Mouse (Mus musculus): ENCODE measurements around the gene Fcrl1. TPM values are rescaled to one million over a fixed set of nuclear protein-coding genes. Genes with fewer than 3 reads are reported as not detected.
"Not testable (repeated sequence)": the region's sequence is repeated elsewhere in the genome, so short reads cannot be mapped to it uniquely, and the experiment has no call there.

The Fcrl1 gene
- total and polyA plus RNA-seq, 2 experiments from 2014 or later, result 0.22 TPM; not detected in 1

DNA sequence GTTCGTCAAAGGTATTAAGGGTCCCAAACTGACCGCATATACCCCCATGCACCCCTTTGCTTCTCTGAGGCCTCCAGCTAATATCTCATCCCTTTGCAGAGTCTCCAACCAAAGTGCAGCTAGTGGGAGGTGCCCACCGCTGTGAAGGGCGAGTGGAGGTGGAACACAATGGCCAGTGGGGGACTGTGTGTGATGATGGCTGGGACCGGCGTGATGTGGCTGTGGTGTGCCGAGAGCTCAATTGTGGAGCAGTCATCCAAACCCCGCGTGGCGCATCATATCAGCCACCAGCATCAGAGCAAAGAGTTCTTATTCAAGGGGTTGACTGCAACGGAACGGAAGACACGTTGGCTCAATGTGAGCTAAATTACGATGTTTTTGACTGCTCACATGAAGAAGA, 10.5 kb upstream of the Fcrl1 start:
- H3K4me1 ChIP-seq (ENCODE audit: insufficient read depth, low read length), result no peaks in the 10 kb centered on the region

DNA sequence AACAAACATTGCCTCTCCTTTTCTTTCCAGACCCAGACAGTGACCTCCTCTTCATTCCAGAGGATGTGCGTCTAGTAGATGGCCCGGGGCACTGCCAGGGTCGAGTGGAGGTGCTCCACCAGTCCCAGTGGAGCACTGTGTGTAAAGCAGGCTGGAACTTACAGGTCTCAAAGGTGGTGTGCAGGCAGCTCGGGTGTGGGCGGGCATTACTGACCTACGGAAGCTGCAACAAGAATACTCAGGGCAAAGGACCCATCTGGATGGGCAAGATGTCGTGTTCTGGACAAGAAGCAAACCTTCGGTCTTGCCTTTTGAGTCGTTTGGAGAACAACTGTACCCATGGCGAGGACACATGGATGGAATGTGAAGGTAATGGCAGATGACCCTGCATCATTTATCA, 8.7 kb upstream of the Fcrl1 start:
- no peak for ATAC-seq (ENCODE audit: low FRiP score)
- no peak overlapping the region for H3K4me3 ChIP-seq (ENCODE audit: low read depth, low read length)

More for the DNA sequence above, 10.5 kb upstream of the Fcrl1 start:
- TF ChIP-seq CTCF (IDR thresholded peaks at IDR 0.05), result no peak
- H3K9ac ChIP-seq (replicated peaks; ENCODE audit: low read length, poor library complexity, severe bottlenecking), result no peak overlapping the region
- no peak overlapping the region for H3K4me2 ChIP-seq (ENCODE audit: low read depth, low read length, poor library complexity, severe bottlenecking)
- no peaks in the 10 kb centered on the region for H3K36me3 ChIP-seq (ENCODE audit: insufficient read depth, low read length)
- no peak for DNase-seq (ENCODE audit: low spot score)
- 94% methylated on average over 14 of the region's 14 CpGs for WGBS
- no peak for ATAC-seq (ENCODE audit: low FRiP score)
- H3K27ac ChIP-seq (ENCODE audit: low read depth, low read length), result no peak overlapping the region
- H3K9me3 ChIP-seq (ENCODE audit: low read length), result no peaks in the 10 kb centered on the region
- no peak overlapping the region for H3K4me3 ChIP-seq (ENCODE audit: low read depth, low read length)
- no peaks in the 10 kb centered on the region for H3K27me3 ChIP-seq (ENCODE audit: insufficient read depth, low read length)

DNA sequence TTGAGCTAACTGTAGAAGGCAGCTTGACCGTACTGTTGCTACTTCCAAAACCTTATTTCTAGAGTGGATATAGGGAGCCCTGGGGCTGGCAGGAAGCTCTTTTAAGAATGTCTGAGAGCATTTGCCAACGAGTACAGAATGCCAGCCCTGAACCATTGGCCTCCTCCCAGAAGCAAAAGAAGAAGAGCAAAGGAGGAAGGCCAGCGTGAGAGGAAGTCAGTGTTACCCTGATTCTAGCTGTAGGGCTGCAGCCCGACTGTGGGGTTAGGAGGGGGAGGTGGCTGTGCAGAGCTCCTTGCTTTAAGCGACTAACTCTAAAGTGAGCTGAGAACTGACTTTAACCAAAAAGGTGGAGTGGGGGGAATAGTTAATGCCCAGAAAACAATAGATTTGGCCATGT, 7.0 kb upstream of the Fcrl1 start:
- H3K9ac ChIP-seq (replicated peaks; ENCODE audit: low read length, poor library complexity, severe bottlenecking), result no peak overlapping the region
- H3K4me1 ChIP-seq (ENCODE audit: insufficient read depth, low read length), result no peaks in the 10 kb centered on the region
- DNase-seq (ENCODE audit: low spot score), result no peak
- H3K36me3 ChIP-seq (ENCODE audit: insufficient read depth, low read length), result no peaks in the 10 kb centered on the region
- no peak for ATAC-seq (ENCODE audit: low FRiP score)
- H3K27me3 ChIP-seq (ENCODE audit: insufficient read depth, low read length), result no peaks in the 10 kb centered on the region
- no peak overlapping the region for H3K4me2 ChIP-seq (ENCODE audit: low read depth, low read length, poor library complexity, severe bottlenecking)
- H3K9me3 ChIP-seq (ENCODE audit: low read length), result no peaks in the 10 kb centered on the region
- TF ChIP-seq CTCF (IDR thresholded peaks at IDR 0.05), result no peak
- 75% methylated on average over 5 of the region's 5 CpGs for WGBS
- H3K4me3 ChIP-seq (ENCODE audit: low read depth, low read length), result no peak overlapping the region
- no peak overlapping the region for H3K27ac ChIP-seq (ENCODE audit: low read depth, low read length)

More for the DNA sequence above, 8.7 kb upstream of the Fcrl1 start:
- 89% methylated on average over 10 of the region's 10 CpGs for WGBS
- no peak for TF ChIP-seq CTCF (IDR thresholded peaks at IDR 0.05)
- Histone ChIP-seq H3K9ac (replicated peaks; ENCODE audit: low read length, poor library complexity, severe bottlenecking) (no peak overlapping the region), H3K27ac (ENCODE audit: low read depth, low read length) (no peak overlapping the region), H3K4me1 (ENCODE audit: insufficient read depth, low read length) (no peaks in the 10 kb centered on the region), H3K9me3 (ENCODE audit: low read length) (no peaks in the 10 kb centered on the region), H3K4me2 (ENCODE audit: low read depth, low read length, poor library complexity, severe bottlenecking) (no peak overlapping the region), H3K36me3 (ENCODE audit: insufficient read depth, low read length) (no peaks in the 10 kb centered on the region), H3K27me3 (ENCODE audit: insufficient read depth, low read length) (no peaks in the 10 kb centered on the region)
- DNase-seq (ENCODE audit: low spot score), result no peak

DNA sequence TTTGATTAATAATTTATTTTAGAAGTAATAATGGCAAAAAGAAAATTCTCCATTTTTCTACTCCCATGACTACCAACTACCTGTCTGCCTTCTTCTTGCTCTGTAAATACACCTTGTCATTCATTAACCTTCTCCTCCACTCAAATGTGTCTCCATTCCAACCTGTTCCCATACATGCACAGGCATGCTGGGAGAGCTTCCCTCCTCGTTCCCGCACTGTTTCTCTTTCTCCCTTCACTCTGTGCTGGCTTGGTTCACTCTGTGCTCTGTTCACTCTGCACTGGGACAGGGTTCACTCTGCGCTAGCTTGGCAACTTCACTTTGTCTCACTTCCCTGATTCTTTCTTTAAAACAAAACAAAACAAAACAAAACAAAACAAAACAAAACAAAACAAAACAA, 1.0 kb downstream of the Fcrl1 start:
- Histone ChIP-seq H3K27me3 (ENCODE audit: insufficient read depth, low read length) (no peaks in the 10 kb centered on the region), H3K4me2 (ENCODE audit: low read depth, low read length, poor library complexity, severe bottlenecking) (no peak overlapping the region), H3K9me3 (ENCODE audit: low read length) (no peaks in the 10 kb centered on the region), H3K4me1 (ENCODE audit: insufficient read depth, low read length) (no peaks in the 10 kb centered on the region), H3K27ac (ENCODE audit: low read depth, low read length) (no peak overlapping the region), H3K4me3 (ENCODE audit: low read depth, low read length) (no peak overlapping the region), H3K36me3 (ENCODE audit: insufficient read depth, low read length) (no peaks in the 10 kb centered on the region), H3K9ac (replicated peaks; ENCODE audit: low read length, poor library complexity, severe bottlenecking) (no peak overlapping the region)
- WGBS, result 73% methylated on average over 3 of the region's 3 CpGs
- no peak for TF ChIP-seq CTCF (IDR thresholded peaks at IDR 0.05)
- ATAC-seq (ENCODE audit: low FRiP score) (no peak), DNase-seq (ENCODE audit: low spot score) (no peak)

DNA sequence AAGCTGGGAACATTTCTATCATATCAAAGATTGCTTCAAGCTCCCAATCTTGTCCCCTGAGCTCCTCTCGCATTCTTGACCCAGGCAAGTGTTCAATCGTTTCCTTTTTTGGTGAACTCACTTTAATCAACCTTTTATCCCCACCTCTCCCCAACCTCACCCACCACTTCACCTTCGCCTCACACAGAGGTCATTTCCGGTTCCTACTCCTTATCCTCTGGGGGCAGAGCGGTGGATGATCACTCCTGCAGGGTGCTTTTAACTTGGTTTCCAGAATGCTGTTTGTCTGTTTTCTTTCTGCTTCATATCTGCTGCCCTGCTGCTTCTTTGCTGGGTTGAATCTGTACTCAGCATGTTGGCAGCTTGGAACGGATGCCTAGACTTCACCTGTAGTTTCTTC, 1.5 kb downstream of the Fcrl1 start:
- WGBS, result 72% methylated on average over 6 of the region's 6 CpGs
- Histone ChIP-seq H3K9me3 (ENCODE audit: low read length) (no peaks in the 10 kb centered on the region), H3K9ac (replicated peaks; ENCODE audit: low read length, poor library complexity, severe bottlenecking) (no peak overlapping the region), H3K4me1 (ENCODE audit: insufficient read depth, low read length) (no peaks in the 10 kb centered on the region), H3K27ac (ENCODE audit: low read depth, low read length) (no peak overlapping the region), H3K27me3 (ENCODE audit: insufficient read depth, low read length) (no peaks in the 10 kb centered on the region), H3K4me3 (ENCODE audit: low read depth, low read length) (no peak overlapping the region), H3K4me2 (ENCODE audit: low read depth, low read length, poor library complexity, severe bottlenecking) (no peak overlapping the region), H3K36me3 (ENCODE audit: insufficient read depth, low read length) (no peaks in the 10 kb centered on the region)
- TF ChIP-seq CTCF (IDR thresholded peaks at IDR 0.05), result no peak
- no peak for DNase-seq (ENCODE audit: low spot score)
- no peak for ATAC-seq (ENCODE audit: low FRiP score)

DNA sequence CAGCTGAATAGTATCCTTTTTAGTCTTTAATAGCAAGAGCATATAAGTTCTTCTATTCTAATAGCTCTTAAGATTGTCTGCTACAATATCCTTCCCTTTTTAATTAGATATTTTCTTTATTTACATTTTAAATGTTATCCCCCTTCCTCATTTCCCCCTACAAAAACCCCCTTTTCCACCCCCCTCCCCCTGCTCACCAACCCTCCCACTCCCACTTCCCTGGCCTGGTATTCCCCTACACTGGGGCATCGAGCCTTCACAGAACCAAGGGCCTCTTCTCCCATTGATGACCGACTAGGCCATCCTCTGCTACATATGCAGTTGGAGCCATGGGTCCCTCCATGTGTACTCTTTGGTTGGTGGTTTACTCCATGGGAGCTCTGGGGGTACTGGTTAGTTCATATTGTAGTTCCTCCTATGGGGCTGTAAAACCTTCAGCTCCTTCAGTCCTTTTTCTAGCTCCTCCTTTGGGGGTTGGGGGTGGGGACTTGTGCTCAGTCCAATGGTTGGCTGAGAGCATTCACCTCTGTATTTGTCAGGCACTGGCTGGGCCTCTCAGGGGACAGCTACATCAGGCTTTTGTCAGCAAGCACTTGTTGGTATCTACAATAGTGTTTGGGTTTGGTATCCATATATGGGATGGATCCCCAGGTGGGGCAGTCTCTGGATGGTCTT, 3.6 kb downstream of the Fcrl1 start:
- not testable (repeated sequence) for H3K4me3 ChIP-seq (ENCODE audit: low read depth, low read length); H3K9ac ChIP-seq (replicated peaks; ENCODE audit: low read length, poor library complexity, severe bottlenecking); H3K4me2 ChIP-seq (ENCODE audit: low read depth, low read length, poor library complexity, severe bottlenecking); H3K27me3 ChIP-seq (ENCODE audit: insufficient read depth, low read length); DNase-seq (ENCODE audit: low spot score); H3K36me3 ChIP-seq (ENCODE audit: insufficient read depth, low read length); ATAC-seq (ENCODE audit: low FRiP score); H3K4me1 ChIP-seq (ENCODE audit: insufficient read depth, low read length); H3K27ac ChIP-seq (ENCODE audit: low read depth, low read length); H3K9me3 ChIP-seq (ENCODE audit: low read length)
- 92% methylated on average over 2 of the region's 2 CpGs for WGBS
